23 mouse cellular contexts compared by ENCODE assay signal in genomic region chr10:120323584-120324203, GRCm38 (mm10).
DNase-seq lines count a peak whose midpoint lies in the region; ATAC-seq and TF ChIP-seq lines count a peak whose summit lies in the region.
"Had no signal": no experiment of that assay in that cellular context is flagged by ENCODE, and none has a peak within 500 bp of the region (broad histone marks: within the 10 kb centered on the region; RNA-seq: fewer than 3 reads in every experiment).

No protein-coding gene starts in this region.

- DNase-seq in liver, embryonic 13.5 days = no peak
- DNase-seq in liver (no peak), MEL-GATA-1-ER (ENCODE audit: extremely low read depth, low read depth) (peak; percentile 78)
- no peak for DNase-seq in gastrocnemius, postnatal 4 days (ENCODE audit: low spot score in 2 of 2)
- DNase-seq in heart, adult 2 months = no peak
- DNase-seq: adrenal gland, postnatal 14 days; cerebellum, adult 8-10 months; kidney, adult 2 months; kidney, postnatal 36 days; left cerebral cortex, postnatal 4 days; right cerebral cortex, postnatal 14 days; spleen, adult 18-20 months; thymus, postnatal 4 days had no signal

- H3K9me3 ChIP-seq in liver, embryonic 13.5 days (replicated peaks) = 0 out of 2 replicates have a peak, but pooled peaks cover 4% of the 10 kb centered on the region
- H3K9me3 ChIP-seq in heart, embryonic 11.5 days (replicated peaks; ENCODE audit: control insufficient read depth, low read length) = no peaks in the 10 kb centered on the region
- H3K9me3 ChIP-seq: hindbrain, embryonic 10.5 days; midbrain, embryonic 12.5 days had no signal

- H3K79me2 ChIP-seq in heart, adult 2 months (replicated peaks; ENCODE audit: control insufficient read depth, insufficient read depth, low read length) = no peaks in the 10 kb centered on the region

- 0 out of 2 replicates have a peak, but pooled peaks have one; percentile 15 for ATAC-seq in liver, embryonic 13.5 days (ENCODE audit: low read depth)
- ATAC-seq in hematopoietic stem cell, adult 5-6 weeks (replicated peaks in 1 of 2; ENCODE audit: insufficient read depth in 1 of 2, low FRiP score in 2 of 2, low TSS enrichment in 1 of 2, low read depth in 1 of 2, poor library complexity in 2 of 2, severe bottlenecking in 2 of 2) = peak; percentile 63 to 89; a peak in 3 of 4 replicates
- ATAC-seq in monocyte, adult 5-6 weeks (replicated peaks; ENCODE audit: insufficient number of reproducible peaks, low FRiP score, low TSS enrichment, poor library complexity, severe bottlenecking) = peak; percentile 47
- no peak for ATAC-seq in heart, embryonic 11.5 days (replicated peaks; ENCODE audit: insufficient number of reproducible peaks, low FRiP score, low TSS enrichment)
- ATAC-seq: Patski had no signal

- 29% methylated on average over 11 of the region's 11 CpGs for WGBS in liver, embryonic 13.5 days (ENCODE audit: insufficient replicate concordance)
- 76% methylated on average over 11 of the region's 11 CpGs for WGBS in heart, embryonic 11.5 days (ENCODE audit: insufficient replicate concordance)
- WGBS in heart, adult 2 months = 65% methylated on average over 11 of the region's 11 CpGs

- no peak for TF ChIP-seq EP300 in heart, adult 2 months (IDR thresholded peaks at IDR 0.05; ENCODE audit: insufficient read depth, low read depth, low read length)

- peaks cover 10% of the 10 kb centered on the region for H3K4me1 ChIP-seq in liver, embryonic 13.5 days (replicated peaks)
- peaks cover 4% of the 10 kb centered on the region; the same call in 1 of the 2 replicates for H3K4me1 ChIP-seq in heart, embryonic 11.5 days (ENCODE audit: control insufficient read depth, insufficient read depth, low read length)
- no peaks in the 10 kb centered on the region for H3K4me1 ChIP-seq in heart, adult 2 months (ENCODE audit: control insufficient read depth, insufficient read depth, low read length)
- H3K4me1 ChIP-seq: midbrain, embryonic 12.5 days had no signal

- H3K4me2 ChIP-seq in liver, embryonic 13.5 days = no peak overlapping the region
- H3K4me2 ChIP-seq in heart, embryonic 11.5 days = no peak overlapping the region
- H3K4me2 ChIP-seq: midbrain, embryonic 12.5 days had no signal

- no peak overlapping the region for H3K9ac ChIP-seq in liver, embryonic 13.5 days
- no peak overlapping the region for H3K9ac ChIP-seq in heart, embryonic 11.5 days (ENCODE audit: low read depth, low read length)
- H3K9ac ChIP-seq in heart, adult 2 months (ENCODE audit: low read depth, low read length) = no peak overlapping the region
- H3K9ac ChIP-seq: liver, embryonic 14.5 days; midbrain, embryonic 12.5 days had no signal

- intact Hi-C loops in heart, adult 2 months (cut with DNase I) = no loop called here

- no peaks in the 10 kb centered on the region for H3K36me3 ChIP-seq in liver, embryonic 13.5 days
- no peaks in the 10 kb centered on the region for H3K36me3 ChIP-seq in heart, embryonic 11.5 days (ENCODE audit: control insufficient read depth, insufficient read depth, low read length)
- no peaks in the 10 kb centered on the region for H3K36me3 ChIP-seq in heart, adult 2 months (ENCODE audit: control insufficient read depth, insufficient read depth, low read length)
- H3K36me3 ChIP-seq: embryonic facial prominence, embryonic 10.5 days; hindbrain, embryonic 10.5 days; midbrain, embryonic 12.5 days had no signal

- H3K4me3 ChIP-seq in liver, embryonic 13.5 days (replicated peaks) = no peak overlapping the region
- H3K4me3 ChIP-seq in heart, embryonic 11.5 days (ENCODE audit: low read depth, low read length) = no peak overlapping the region
- no peak overlapping the region for H3K4me3 ChIP-seq in heart, adult 2 months
- H3K4me3 ChIP-seq: embryonic facial prominence, embryonic 10.5 days; hindbrain, embryonic 10.5 days; left cerebral cortex, adult 2 months; midbrain, embryonic 12.5 days; myocyte had no signal

- no peak for TF ChIP-seq CTCF in heart, adult 2 months (IDR thresholded peaks at IDR 0.05)

- no peak for TF ChIP-seq POLR2A in heart, adult 2 months (IDR thresholded peaks at IDR 0.05; ENCODE audit: insufficient read depth, low read depth, low read length)

- no peaks in the 10 kb centered on the region for H3K27me3 ChIP-seq in liver, embryonic 13.5 days
- H3K27me3 ChIP-seq in heart, embryonic 11.5 days (ENCODE audit: control insufficient read depth, insufficient read depth, low read length) = no peaks in the 10 kb centered on the region
- no peaks in the 10 kb centered on the region for H3K27me3 ChIP-seq in heart, adult 2 months (ENCODE audit: control insufficient read depth, insufficient read depth, low read length)
- H3K27me3 ChIP-seq: Patski had no signal

- no peak overlapping the region for H3K27ac ChIP-seq in liver, embryonic 13.5 days
- H3K27ac ChIP-seq in heart, embryonic 11.5 days (ENCODE audit: low read depth, low read length) = no peak overlapping the region
- no peak overlapping the region for H3K27ac ChIP-seq in heart, adult 2 months
- H3K27ac ChIP-seq: embryonic facial prominence, embryonic 10.5 days; hindbrain, embryonic 10.5 days; left cerebral cortex, adult 2 months; liver, embryonic 14.5 days; midbrain, embryonic 12.5 days had no signal
